Mouse (Mus musculus) liver, postnatal 0 days (tissue): ENCODE data around the gene Gm21976.

ENCODE experiments used
- CTCF ChIP-seq: sonication (generic); IDR thresholded peaks from 2 replicates; pipeline ENCODE4 v1.5.1; 2016; ENCODE audit warnings: antibody characterized with exemption, low read depth
- EP300 ChIP-seq: IDR thresholded peaks from 2 replicates; pipeline ENCODE4 v1.6.1; 2016; ENCODE audit warnings: antibody characterized with exemption, low read depth, mild to moderate bottlenecking

DNA sequence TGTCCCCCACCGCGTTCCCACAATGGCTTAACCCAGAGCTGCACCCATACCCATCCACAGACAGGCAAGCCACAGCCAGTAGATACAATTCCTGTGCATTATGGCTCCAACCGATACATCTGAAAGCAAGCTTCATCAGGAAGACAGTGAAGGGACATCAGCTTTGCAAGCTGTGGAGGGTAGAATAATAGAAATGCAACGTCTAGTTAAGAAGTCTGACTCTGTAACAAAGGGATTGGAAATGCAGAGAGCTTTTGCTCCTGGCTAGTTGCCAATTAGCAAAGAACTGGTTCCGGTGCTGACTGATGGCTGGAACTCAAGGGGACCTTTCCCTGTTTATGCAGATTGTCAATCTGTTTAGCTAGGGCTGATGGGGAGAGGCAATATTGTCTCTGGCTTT lies 26.7 kb downstream of the Gm21976 start:
- TF ChIP-seq CTCF (no peak), EP300 (no peak)
